Mouse (Mus musculus): ENCODE results near the gene Rnf167.

DNA sequence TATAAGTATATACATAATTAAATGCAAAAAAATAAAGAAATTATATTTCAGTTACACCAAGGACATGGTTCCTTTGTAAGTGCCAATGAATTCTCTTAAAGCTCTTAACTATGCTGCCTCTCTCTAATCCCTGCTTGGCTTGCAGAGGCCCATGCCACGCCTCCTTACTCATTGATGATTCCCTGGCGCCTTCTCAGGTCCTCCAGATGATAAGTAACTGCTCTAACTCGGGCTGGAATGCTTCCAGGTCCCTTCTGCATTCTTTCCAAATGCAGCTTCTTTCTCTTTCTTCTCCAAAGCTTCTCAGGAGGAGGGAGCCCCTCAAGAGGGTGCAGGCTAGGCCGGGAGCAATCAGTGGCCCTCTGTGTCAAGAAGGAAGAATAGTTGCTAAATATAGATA lies 42.5 kb downstream of the Rnf167 start:
- TF ChIP-seq EP300 (IDR thresholded peaks at IDR 0.05) (no peak), CTCF (IDR thresholded peaks at IDR 0.05) (no peak)

All from lung, postnatal 0 days (tissue).